Mouse (Mus musculus) limb, embryonic 14.5 days (tissue): ENCODE results near the gene Triap1. TPM values are rescaled to one million over a fixed set of nuclear protein-coding genes. Genes with fewer than 3 reads are reported as not detected.

Experiments
- ATAC-seq: fragments of 200-750 bp; cut with Nextera tagmentation; 2 replicates; pipeline ENCODE4 v1.8.0; 2017; ENCODE audit warnings: low read depth, moderate number of reproducible peaks, moderate TSS enrichment; ENCODE audit not compliant: low FRiP score
- DNase-seq: peaks from one replicate; pipeline ENCODE4 v3.0.0-alpha.2; 2015; ENCODE audit warnings: low spot score
- H3K27ac ChIP-seq: fragments of 300-500 bp; sonication (generic); replicated peaks from 2 replicates; pipeline ENCODE4 v1.5.1; 2014; ENCODE audit warnings: low read depth, mild to moderate bottlenecking, low read length, moderate library complexity, mixed read lengths
- H3K27me3 ChIP-seq: fragments of 300-500 bp; sonication (generic); 2 replicates; pipeline ENCODE4 v1.6.1; 2014; ENCODE audit warnings: low read length, mixed read lengths; ENCODE audit not compliant: control insufficient read depth, insufficient read depth
- H3K36me3 ChIP-seq: fragments of 300-500 bp; sonication (generic); 2 replicates; pipeline ENCODE4 v1.6.1; 2014; ENCODE audit warnings: mild to moderate bottlenecking, low read length, moderate library complexity, mixed read lengths; ENCODE audit not compliant: control insufficient read depth, insufficient read depth
- H3K4me1 ChIP-seq: fragments of 300-500 bp; sonication (generic); 2 replicates; pipeline ENCODE4 v1.6.1; 2014; ENCODE audit warnings: antibody characterized with exemption, low read length, mixed read lengths; ENCODE audit not compliant: control insufficient read depth, insufficient read depth
- H3K4me2 ChIP-seq: fragments of 300-500 bp; sonication (generic); replicated peaks from 2 replicates; pipeline ENCODE4 v1.6.1; 2014; ENCODE audit warnings: low read depth, mild to moderate bottlenecking, low read length, moderate library complexity; ENCODE audit not compliant: severe bottlenecking
- H3K4me3 ChIP-seq: fragments of 300-500 bp; sonication (generic); replicated peaks from 2 replicates; pipeline ENCODE4 v1.5.1; 2014; ENCODE audit warnings: low read length
- H3K9ac ChIP-seq: fragments of 300-500 bp; sonication (generic); 2 replicates; pipeline ENCODE4 v1.6.1; 2014; ENCODE audit warnings: mild to moderate bottlenecking, low read depth, low read length, moderate library complexity; ENCODE audit not compliant: severe bottlenecking
- H3K9me3 ChIP-seq: fragments of 300-500 bp; sonication (generic); 2 replicates; pipeline ENCODE4 v1.6.1; 2016; ENCODE audit warnings: low read length; ENCODE audit not compliant: control insufficient read depth
- POLR2A ChIP-seq: fragments of 200-500 bp; IDR thresholded peaks from 2 replicates; pipeline ENCODE4 v1.8.0; 2012; ENCODE audit warnings: inconsistent platforms, mild to moderate bottlenecking, moderate library complexity, borderline replicate concordance; ENCODE audit not compliant: insufficient read depth, insufficient read length; ENCODE audit errors: extremely low read depth
- whole genome bisulfite sequencing: fragments of 180-500 bp; shearing (Covaris S2); extraction: QIAGEN DNeasy Blood & Tissue Kit; methylation state at CpG from one replicate; pipeline ENCODE4 v1.1.7; 2014; 5-methylcytosine and 5-hydroxymethylcytosine counted together
- polyA plus RNA-seq, 2 experiments: library from polyadenylated mRNA; depleted of rRNA in 1 of 2; stranded (reverse) in 1 of 2; unstranded in 1 of 2; fragments of >200 nt; fragmentation: Nextera tagmentation in 1 of 2; extraction: Ambion mirVana in 1 of 2; gene quantifications; 2 replicates each; pipeline versions ENCODE4 v1.2.1 to v1.2.3; 2012 to 2014

Triap1 gene
- polyA plus RNA-seq, 2 experiments, result 28.7 to 62.2 TPM

- no peaks in the 10 kb centered on the region for H3K9me3 ChIP-seq
- no peaks in the 10 kb centered on the region for H3K36me3 ChIP-seq
- H3K9ac ChIP-seq, result peak overlapping the region; percentile 45
- H3K27me3 ChIP-seq, result no peaks in the 10 kb centered on the region
- no peak; the same call in 1 of the 2 replicates for ATAC-seq
- no peak for TF ChIP-seq POLR2A
- WGBS, result 6% methylated on average over 14 of the region's 14 CpGs
- peaks cover 37% of the 10 kb centered on the region for H3K4me1 ChIP-seq
- H3K4me2 ChIP-seq, result peak overlapping the region; percentile 10
- peak overlapping the region; percentile 82 for H3K27ac ChIP-seq
- H3K4me3 ChIP-seq, result no peak overlapping the region
- no peak for DNase-seq
These were observed 23.9 kb upstream of the Triap1 start for GRCm38 (mm10) chr5:115316968-115317644.

GRCm38 (mm10) chr5:115317645-115318328 is 23.2 kb upstream of the Triap1 start:
- Histone ChIP-seq H3K9me3 (no peaks in the 10 kb centered on the region), H3K4me2 (peak overlapping the region; percentile 10), H3K36me3 (no peaks in the 10 kb centered on the region), H3K9ac (no peak overlapping the region), H3K27ac (peak overlapping the region; percentile 82), H3K27me3 (no peaks in the 10 kb centered on the region), H3K4me1 (peaks cover 37% of the 10 kb centered on the region), H3K4me3 (no peak overlapping the region; the same call in 1 of the 2 replicates)
- WGBS, result 1% methylated on average over 10 of the region's 10 CpGs
- DNase-seq (peak; percentile 74), ATAC-seq (peak; percentile 74)
- TF ChIP-seq POLR2A, result no peak

GRCm38 (mm10) chr5:115319004-115319940 is 21.8 kb upstream of the Triap1 start:
- Histone ChIP-seq H3K27me3 (no peaks in the 10 kb centered on the region), H3K4me3 (peak overlapping the region; percentile 38), H3K36me3 (no peaks in the 10 kb centered on the region), H3K9me3 (no peaks in the 10 kb centered on the region), H3K4me2 (peak overlapping the region; percentile 84), H3K9ac (peak overlapping the region; percentile 53), H3K27ac (peak overlapping the region; percentile 61; the same call in 1 of the 2 replicates), H3K4me1 (peaks cover 33% of the 10 kb centered on the region)
- TF ChIP-seq POLR2A, result no peak
- under 1% methylated on average over 22 of the region's 22 CpGs for WGBS
- DNase-seq, result peak; percentile 84
- peak; percentile 79 for ATAC-seq

GRCm38 (mm10) chr5:115326256-115326831 is 14.7 kb upstream of the Triap1 start:
- no peaks in the 10 kb centered on the region for H3K9me3 ChIP-seq
- TF ChIP-seq POLR2A, result no peak
- peak overlapping the region; percentile 88 for H3K27ac ChIP-seq
- ATAC-seq, result 0 out of 2 replicates have a peak, but pooled peaks have one; percentile 13
- peaks cover 18% of the 10 kb centered on the region for H3K36me3 ChIP-seq
- DNase-seq, result no peak
- 21% methylated on average over 11 of the region's 11 CpGs for WGBS
- H3K9ac ChIP-seq, result peak overlapping the region; percentile 95
- H3K4me3 ChIP-seq, result peak overlapping the region; percentile 97
- H3K27me3 ChIP-seq, result no peaks in the 10 kb centered on the region
- H3K4me2 ChIP-seq, result peak overlapping the region; percentile 51
- peaks cover 19% of the 10 kb centered on the region for H3K4me1 ChIP-seq
